ENCODE assay signal across 9 mouse cellular contexts in the genomic region with DNA sequence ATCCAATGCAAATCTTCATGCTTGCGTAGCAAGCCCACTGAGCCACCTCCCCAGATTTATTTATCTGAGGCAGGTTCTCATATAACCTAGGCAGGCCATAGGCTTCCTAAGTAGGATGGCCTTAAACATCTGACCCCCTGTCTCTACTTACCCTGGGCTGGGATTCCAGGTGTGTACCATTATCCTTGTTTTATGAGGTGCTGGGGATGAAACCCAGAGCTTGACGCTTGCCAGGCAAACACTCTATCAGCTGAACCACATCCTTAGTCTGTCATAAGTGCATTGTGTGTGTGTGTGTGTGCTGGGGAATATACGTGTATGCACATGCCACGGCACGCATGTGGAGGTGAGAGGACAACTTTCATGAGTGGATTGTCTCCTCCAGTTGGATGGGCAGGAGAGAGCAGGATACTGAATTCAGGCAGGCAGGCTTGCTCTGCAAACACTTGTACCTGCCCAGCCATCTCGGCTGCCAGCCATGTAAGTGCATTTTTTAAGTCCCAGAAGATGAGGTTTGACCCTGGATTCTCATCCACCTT. TPM values are rescaled to one million over a fixed set of nuclear protein-coding genes. Genes with fewer than 3 reads are reported as not detected.
DNase-seq lines count a peak whose midpoint lies in the region; ATAC-seq and TF ChIP-seq lines count a peak whose summit lies in the region.
"Had no signal": no experiment of that assay in that cellular context is flagged by ENCODE, and none has a peak within 500 bp of the region (broad histone marks: within the 10 kb centered on the region; RNA-seq: fewer than 3 reads in every experiment).

No protein-coding gene starts in this region.

- no peak for ATAC-seq in liver, embryonic 14.5 days (ENCODE audit: insufficient read depth)
- no peak for ATAC-seq in forebrain, embryonic 13.5 days

- peak overlapping the region; percentile 98 for H3K27ac ChIP-seq in kidney, adult 2 months (ENCODE audit: insufficient read depth, low read depth, low read length)
- peak overlapping the region; percentile 99 for H3K27ac ChIP-seq in bone marrow, adult 2 months (ENCODE audit: control insufficient read depth, insufficient read depth, low read depth, low read length, poor library complexity)
- H3K27ac ChIP-seq in liver, embryonic 14.5 days, result peak overlapping the region; percentile 99
- H3K27ac ChIP-seq in forebrain, embryonic 13.5 days, result no peak overlapping the region

- H3K36me3 ChIP-seq in kidney, adult 2 months (ENCODE audit: control insufficient read depth, insufficient read depth, low read length), result peaks cover 3% of the 10 kb centered on the region
- peaks cover 33% of the 10 kb centered on the region for H3K36me3 ChIP-seq in liver, embryonic 14.5 days (replicated peaks; ENCODE audit: control insufficient read depth, insufficient read depth, low read depth)
- no peaks in the 10 kb centered on the region for H3K36me3 ChIP-seq in forebrain, embryonic 13.5 days (ENCODE audit: poor library complexity, severe bottlenecking)

- DNase-seq in kidney, adult 2 months, result no peak
- DNase-seq in kidney, adult 8-10 months, result no peak
- DNase-seq in induced T-regulatory cell, adult 2 months (ENCODE audit: low read depth), result peak; percentile 20
- no peak for DNase-seq in liver, embryonic 14.5 days (ENCODE audit: low read depth in 3 of 3, low spot score in 3 of 3)
- DNase-seq in adrenal gland, adult (ENCODE audit: inconsistent age in 2 of 2, low spot score in 1 of 2), result no peak
- DNase-seq in cerebellum, postnatal 10 days, result no peak
- DNase-seq: adrenal gland, adult 2 months had no signal

- 54% methylated on average over 6 of the region's 6 CpGs for WGBS in kidney, adult 2 months
- whole genome bisulfite sequencing in bone marrow, adult 2 months, result 39% methylated on average over 6 of the region's 6 CpGs
- WGBS in liver, embryonic 14.5 days (ENCODE audit: insufficient replicate concordance), result 31% methylated on average over 6 of the region's 6 CpGs
- WGBS in forebrain, embryonic 13.5 days, result 88% methylated on average over 6 of the region's 6 CpGs

- TF ChIP-seq CTCF in kidney, adult 2 months (conservative IDR thresholded peaks at IDR 0.05; ENCODE audit: insufficient read depth, insufficient read length, low read depth, low read length), result no peak
- no peak for TF ChIP-seq CTCF in bone marrow, adult 2 months (IDR thresholded peaks at IDR 0.05; ENCODE audit: control insufficient read depth, insufficient read depth, low read length)
- TF ChIP-seq CTCF in liver, embryonic 14.5 days (IDR thresholded peaks at IDR 0.05; ENCODE audit: low read depth), result no peak

- peak overlapping the region; percentile 79 for H3K4me2 ChIP-seq in liver, embryonic 14.5 days (ENCODE audit: low read depth)
- no peak overlapping the region for H3K4me2 ChIP-seq in forebrain, embryonic 13.5 days

- H3K27me3 ChIP-seq in kidney, adult 2 months (replicated peaks; ENCODE audit: control insufficient read depth, insufficient read depth, low read length), result no peaks in the 10 kb centered on the region
- H3K27me3 ChIP-seq in liver, embryonic 14.5 days (ENCODE audit: control insufficient read depth, insufficient read depth, low read length), result no peaks in the 10 kb centered on the region
- H3K27me3 ChIP-seq in forebrain, embryonic 13.5 days, result peaks cover 14% of the 10 kb centered on the region; the same call in 1 of the 2 replicates

- TF ChIP-seq EP300 in liver, embryonic 14.5 days (IDR thresholded peaks at IDR 0.05; ENCODE audit: low read depth), result no peak

- H3K4me3 ChIP-seq in kidney, adult 2 months (ENCODE audit: insufficient read depth, low read depth, low read length), result peak overlapping the region; percentile 26; the same call in 1 of the 2 replicates
- peak overlapping the region; percentile 93 for H3K4me3 ChIP-seq in bone marrow, adult 2 months (replicated peaks; ENCODE audit: control insufficient read depth, low read depth, low read length)
- H3K4me3 ChIP-seq in liver, embryonic 14.5 days (ENCODE audit: insufficient read depth in 1 of 2, low read depth in 2 of 2, low read length in 2 of 2), result peak overlapping the region; percentile 91 to 97
- H3K4me3 ChIP-seq in forebrain, embryonic 13.5 days, result no peak overlapping the region

- no peak for TF ChIP-seq POLR2A in kidney, adult 2 months (IDR thresholded peaks at IDR 0.05; ENCODE audit: low read depth, low read length)
- TF ChIP-seq POLR2A in bone marrow, adult 2 months (IDR thresholded peaks at IDR 0.05; ENCODE audit: borderline replicate concordance, control insufficient read depth, low read depth, low read length), result no peak

- peak overlapping the region; percentile 99 for H3K9ac ChIP-seq in liver, embryonic 14.5 days (replicated peaks)
- no peak overlapping the region for H3K9ac ChIP-seq in forebrain, embryonic 13.5 days

- H3K9me3 ChIP-seq in liver, embryonic 14.5 days (ENCODE audit: control insufficient read depth, low read length), result no peaks in the 10 kb centered on the region
- H3K9me3 ChIP-seq in forebrain, embryonic 13.5 days (replicated peaks), result no peaks in the 10 kb centered on the region

- peaks cover 18% of the 10 kb centered on the region for H3K4me1 ChIP-seq in kidney, adult 2 months (ENCODE audit: control insufficient read depth, insufficient read depth, low read length)
- H3K4me1 ChIP-seq in bone marrow, adult 2 months (ENCODE audit: control insufficient read depth, insufficient read depth, low read length), result peaks cover 4% of the 10 kb centered on the region
- H3K4me1 ChIP-seq in liver, embryonic 14.5 days (replicated peaks; ENCODE audit: control insufficient read depth in 2 of 2, insufficient read depth in 2 of 2, low read length in 1 of 2), result peaks cover 49 to 58% of the 10 kb centered on the region in 2 experiments
- H3K4me1 ChIP-seq in forebrain, embryonic 13.5 days, result peaks cover 14% of the 10 kb centered on the region

RNA-seq across cellular contexts. Expression of a gene that starts 1.6 kb away (rescaled TPM):
- 368 and 453 TPM in 2 replicates for polyA plus RNA-seq in kidney, adult 2 months (2012; rRNA removed)
- 483 and 542 TPM in 2 replicates for polyA plus RNA-seq in bone marrow, adult 2 months (2011; ENCODE audit: insufficient read depth, insufficient read length, low replicate concordance, missing spikeins)
- 129 and 188 TPM in 2 replicates for polyA plus RNA-seq in liver, embryonic 14.5 days (2012; rRNA removed)
- polyA plus RNA-seq in liver, embryonic 14.5 days (2014; fragmentation: Nextera tagmentation; extraction: Ambion mirVana), result 266 and 276 TPM in 2 replicates
- 16.8 and 21.3 TPM in 2 replicates for polyA plus RNA-seq in forebrain, embryonic 13.5 days (2015; fragmentation: Nextera tagmentation; extraction: Ambion mirVana)

RNA-seq across cellular contexts. Expression of a gene that starts 8.6 kb away (rescaled TPM):
- polyA plus RNA-seq in kidney, adult 2 months (2012; rRNA removed), result 48.7 and 60.1 TPM in 2 replicates
- 80.8 and 96.2 TPM in 2 replicates for polyA plus RNA-seq in bone marrow, adult 2 months (2011; ENCODE audit: insufficient read depth, insufficient read length, low replicate concordance, missing spikeins)
- polyA plus RNA-seq in liver, embryonic 14.5 days (2012; rRNA removed), result 72.5 and 80.0 TPM in 2 replicates
- polyA plus RNA-seq in liver, embryonic 14.5 days (2014; fragmentation: Nextera tagmentation; extraction: Ambion mirVana), result 81.0 and 94.5 TPM in 2 replicates
- 7.0 and 10.1 TPM in 2 replicates for polyA plus RNA-seq in forebrain, embryonic 13.5 days (2015; fragmentation: Nextera tagmentation; extraction: Ambion mirVana)

RNA-seq across cellular contexts. Expression of a gene that starts 22.1 kb away (rescaled TPM):
- 176 and 192 TPM in 2 replicates for polyA plus RNA-seq in kidney, adult 2 months (2012; rRNA removed)
- 62.6 and 104 TPM in 2 replicates for polyA plus RNA-seq in bone marrow, adult 2 months (2011; ENCODE audit: insufficient read depth, insufficient read length, low replicate concordance, missing spikeins)
- polyA plus RNA-seq in liver, embryonic 14.5 days (2012; rRNA removed), result 40.3 and 42.8 TPM in 2 replicates
- polyA plus RNA-seq in liver, embryonic 14.5 days (2014; fragmentation: Nextera tagmentation; extraction: Ambion mirVana), result 68.0 and 75.4 TPM in 2 replicates
- polyA plus RNA-seq in forebrain, embryonic 13.5 days (2015; fragmentation: Nextera tagmentation; extraction: Ambion mirVana), result 122 and 125 TPM in 2 replicates

RNA-seq across cellular contexts. Expression of a gene that starts 25.2 kb away (rescaled TPM):
- polyA plus RNA-seq in kidney, adult 2 months (2012; rRNA removed), result 17.9 and 21.9 TPM in 2 replicates
- polyA plus RNA-seq in bone marrow, adult 2 months (2011; ENCODE audit: insufficient read depth, insufficient read length, low replicate concordance, missing spikeins), result 2.6 and 8.1 TPM in 2 replicates
- 10.9 and 11.3 TPM in 2 replicates for polyA plus RNA-seq in liver, embryonic 14.5 days (2012; rRNA removed)
- polyA plus RNA-seq in liver, embryonic 14.5 days (2014; fragmentation: Nextera tagmentation; extraction: Ambion mirVana), result 5.7 and 6.5 TPM in 2 replicates
- polyA plus RNA-seq in forebrain, embryonic 13.5 days (2015; fragmentation: Nextera tagmentation; extraction: Ambion mirVana), result 12.7 and 13.8 TPM in 2 replicates

RNA-seq across cellular contexts. Expression of a gene that starts 33.6 kb away (rescaled TPM):
- 171 and 189 TPM in 2 replicates for polyA plus RNA-seq in kidney, adult 2 months (2012; rRNA removed)
- 2.2 and 10.2 TPM in 2 replicates for polyA plus RNA-seq in bone marrow, adult 2 months (2011; ENCODE audit: insufficient read depth, insufficient read length, low replicate concordance, missing spikeins)
- polyA plus RNA-seq in liver, embryonic 14.5 days (2012; rRNA removed), result 39.0 and 58.3 TPM in 2 replicates
- 43.6 and 48.0 TPM in 2 replicates for polyA plus RNA-seq in liver, embryonic 14.5 days (2014; fragmentation: Nextera tagmentation; extraction: Ambion mirVana)
- 6.9 and 7.3 TPM in 2 replicates for polyA plus RNA-seq in forebrain, embryonic 13.5 days (2015; fragmentation: Nextera tagmentation; extraction: Ambion mirVana)
